Mouse (Mus musculus): ENCODE measurements around the gene Nt5e.
"Not testable (repeated sequence)": the region's sequence is repeated elsewhere in the genome, so short reads cannot be mapped to it uniquely, and the experiment has no call there.

Nt5e gene

DNA sequence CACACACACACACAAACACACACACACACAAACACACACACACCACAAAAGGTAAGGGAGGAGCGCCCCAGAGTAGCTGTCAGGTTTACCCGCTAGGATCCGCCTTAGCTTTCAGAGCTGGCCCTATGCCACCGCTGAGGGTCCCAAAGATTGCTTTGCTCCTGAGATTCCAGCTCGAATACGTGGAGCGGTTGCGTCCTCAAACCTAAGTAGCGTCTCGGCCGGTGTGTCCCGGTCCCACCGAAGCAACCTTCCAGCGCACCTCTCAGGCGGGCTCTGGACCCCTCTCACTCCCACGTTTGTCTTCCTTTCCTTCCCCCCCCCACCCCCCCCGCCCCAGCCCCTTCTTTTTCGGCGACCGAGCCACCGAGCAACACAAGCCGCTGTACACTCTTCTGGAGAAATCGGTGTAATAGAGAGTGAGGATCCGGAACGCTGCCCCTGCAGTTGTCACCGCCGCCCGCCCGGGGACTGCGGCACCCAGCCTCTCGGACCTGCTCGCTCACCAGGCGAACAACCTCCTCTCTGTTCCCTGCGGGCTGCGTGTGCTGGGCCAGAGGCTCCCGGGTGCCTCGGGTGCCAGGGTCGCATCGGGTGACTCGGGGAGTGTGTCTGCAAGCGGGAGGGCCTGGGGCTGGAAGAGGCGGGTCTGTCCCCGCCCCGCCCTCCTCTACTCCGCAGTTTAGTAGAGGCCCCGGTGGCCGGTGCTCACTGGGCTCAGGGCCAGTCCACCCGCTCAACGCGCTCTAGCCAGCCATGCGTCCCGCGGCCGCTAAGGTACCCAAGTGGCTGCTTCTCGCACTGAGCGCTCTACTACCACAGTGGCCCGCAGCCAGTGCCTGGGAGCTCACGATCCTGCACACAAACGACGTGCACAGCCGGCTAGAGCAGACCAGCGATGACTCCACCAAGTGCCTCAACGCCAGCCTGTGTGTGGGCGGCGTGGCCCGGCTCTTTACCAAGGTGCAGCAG, at the start of gene Nt5e:
Nt5e (plus strand) TSS at position 268 of the 972 bp plus-strand sequence.
- peak; percentile 43 for DNase-seq (ENCODE audit: low spot score)

DNA sequence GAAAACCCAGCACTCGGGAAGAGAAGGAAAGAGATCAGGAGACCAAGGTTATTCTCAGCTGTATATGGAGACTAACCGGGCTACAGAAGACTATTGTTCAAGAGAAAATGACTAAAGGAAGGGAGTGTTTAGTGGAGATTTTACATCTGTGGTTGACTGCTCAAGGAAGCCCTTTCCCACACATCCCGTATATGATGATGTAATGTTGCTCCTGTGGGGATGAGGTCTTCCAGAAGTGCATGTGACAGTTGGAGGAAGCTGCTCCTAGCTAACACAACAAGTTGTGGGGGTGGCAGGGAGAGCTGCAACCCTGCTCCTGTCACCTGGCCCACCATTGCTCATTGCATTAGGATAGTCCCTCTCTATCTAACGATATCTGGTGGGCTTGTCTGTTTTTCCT, 49.4 kb upstream of the Nt5e start:
- DNase-seq (ENCODE audit: low spot score) = no peak

- DNase-seq (ENCODE audit: low spot score) = no peak
These were observed 47.3 kb upstream of the Nt5e start for GRCm38 (mm10) chr9:88279728-88280127.

DNA sequence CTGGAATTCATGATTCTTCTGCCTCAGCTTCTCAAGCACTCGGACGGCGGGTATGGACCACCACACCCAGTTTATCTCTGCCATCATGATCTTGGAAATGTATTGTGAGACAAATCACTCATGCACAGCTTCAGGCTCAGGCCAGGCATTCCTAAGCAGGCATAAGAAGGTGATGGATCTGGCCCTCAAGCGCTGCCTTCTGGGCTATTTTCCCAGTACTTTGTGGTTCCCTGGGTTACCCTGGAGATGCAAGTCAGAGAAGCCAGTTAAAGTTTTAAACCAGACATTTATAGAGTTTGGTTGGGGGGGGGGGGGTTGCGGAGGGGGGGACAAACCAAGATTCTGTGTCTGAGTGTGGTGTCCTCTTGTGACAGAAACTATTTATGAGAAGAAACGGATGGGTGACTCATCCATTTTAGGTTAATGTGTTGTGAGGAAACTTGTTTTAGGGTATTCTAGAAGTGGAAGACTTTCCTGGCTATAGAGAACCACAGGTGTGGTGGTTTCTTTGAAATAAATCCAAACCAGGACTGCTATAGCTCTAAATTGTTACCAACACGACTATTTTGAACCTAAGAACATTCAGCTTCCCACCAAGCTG, 37.3 kb upstream of the Nt5e start:
- DNase-seq (ENCODE audit: low spot score) = no peak

GRCm38 (mm10) chr9:88292836-88293370, 34.1 kb upstream of the Nt5e start:
- no peak for DNase-seq (ENCODE audit: low spot score)

GRCm38 (mm10) chr9:88295798-88296197, 31.2 kb upstream of the Nt5e start:
- DNase-seq (ENCODE audit: low spot score) = no peak

DNA sequence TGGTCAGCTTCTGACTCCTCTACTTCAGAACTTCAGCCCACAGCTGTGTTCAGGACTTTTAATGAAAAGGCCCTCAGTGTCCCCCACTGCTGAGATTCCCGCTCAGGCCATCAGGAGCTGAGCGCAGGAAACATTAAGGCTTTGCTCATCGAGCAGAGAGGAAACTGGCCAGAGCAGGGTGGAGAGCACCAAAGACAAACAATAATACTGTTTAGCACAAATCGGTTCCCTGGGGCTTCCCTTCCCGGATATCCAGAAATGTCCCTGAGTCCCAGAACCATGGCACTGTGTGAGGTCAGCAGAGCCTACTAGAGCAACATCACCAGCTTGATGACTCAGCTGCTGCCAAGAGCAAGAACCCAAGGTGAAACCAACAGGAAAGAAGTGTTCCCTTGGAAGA, 30.7 kb upstream of the Nt5e start:
- DNase-seq (ENCODE audit: low spot score) = no peak

- DNase-seq (ENCODE audit: low spot score) = not testable (repeated sequence)
These were observed 29.8 kb upstream of the Nt5e start for GRCm38 (mm10) chr9:88297244-88297643.

DNA sequence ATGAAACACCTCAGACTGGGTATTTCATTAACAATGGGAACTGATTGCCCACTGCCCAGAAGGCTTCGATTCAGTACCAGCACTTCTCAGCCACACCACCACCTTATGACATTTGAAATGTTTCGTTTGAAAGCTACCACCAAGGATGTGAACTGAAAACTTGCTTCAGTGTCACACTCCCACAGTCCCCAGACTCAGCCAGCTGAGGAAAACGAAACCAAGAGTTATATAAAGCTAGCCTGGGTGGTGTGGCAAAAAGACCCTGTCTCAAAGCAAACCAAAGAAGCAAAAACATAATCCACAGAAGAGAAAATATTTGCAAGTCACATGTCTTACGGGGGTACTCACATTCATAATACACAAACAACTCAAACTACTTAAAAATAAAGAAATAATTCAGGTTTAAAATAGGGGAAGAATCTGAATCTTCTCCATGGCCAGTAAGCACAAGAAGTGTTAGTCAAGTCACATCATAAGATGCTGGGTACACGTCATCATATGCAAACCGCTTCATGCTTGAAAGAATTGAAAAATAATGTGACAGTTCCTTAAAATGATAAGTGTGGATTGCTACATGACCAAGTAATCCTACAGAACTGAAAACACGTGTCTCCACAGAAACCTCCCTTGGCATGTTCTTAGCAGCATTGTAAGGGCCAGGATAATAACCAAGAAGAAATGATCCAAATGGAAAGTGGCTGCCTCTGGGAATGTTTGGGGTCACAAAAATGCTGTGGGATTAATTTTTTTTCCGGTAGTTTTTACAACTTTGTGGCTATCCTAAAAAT, 28.9 kb upstream of the Nt5e start:
- DNase-seq (ENCODE audit: low spot score) = no peak

- no peak for DNase-seq (ENCODE audit: low spot score)
These were observed 19.9 kb upstream of the Nt5e start for GRCm38 (mm10) chr9:88307019-88307618.

- no peak for DNase-seq (ENCODE audit: low spot score)
These were observed 17.9 kb upstream of the Nt5e start for GRCm38 (mm10) chr9:88309127-88309526.

GRCm38 (mm10) chr9:88319226-88319625, 7.8 kb upstream of the Nt5e start:
- DNase-seq (ENCODE audit: low spot score) = no peak

- DNase-seq (ENCODE audit: low spot score) = no peak
These were observed 2.4 kb upstream of the Nt5e start for GRCm38 (mm10) chr9:88324616-88325015.

- no peak for DNase-seq (ENCODE audit: low spot score)
These were observed 1.7 kb downstream of the Nt5e start for GRCm38 (mm10) chr9:88328666-88329065.

DNA sequence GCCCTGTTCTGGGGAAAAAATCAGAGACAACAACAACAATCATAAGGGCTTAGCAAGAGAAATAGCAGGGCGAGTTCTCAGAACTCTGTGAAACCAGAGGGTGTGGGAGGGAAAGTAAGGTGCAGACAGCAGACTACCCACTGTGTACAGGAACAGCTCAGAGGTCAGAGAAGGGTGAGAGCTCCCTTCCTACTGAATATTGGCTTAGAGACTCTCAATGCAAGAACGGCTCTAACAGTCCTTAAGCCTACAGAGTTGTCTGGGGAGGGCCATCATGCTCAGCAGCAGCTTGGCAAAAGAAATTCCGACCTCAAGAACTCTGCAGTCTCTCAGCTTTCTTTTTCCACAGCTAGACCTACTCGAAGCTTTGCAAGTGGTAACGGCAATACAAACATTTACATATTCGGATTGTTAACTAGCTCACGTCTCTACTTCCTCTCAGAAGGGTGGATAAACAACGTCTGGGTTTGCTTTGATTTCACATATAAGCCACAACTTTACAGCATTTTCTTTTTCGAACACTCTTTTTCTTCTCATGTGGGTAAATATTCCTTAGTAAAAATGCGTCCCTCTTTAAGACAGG, 2.3 kb downstream of the Nt5e start:
- DNase-seq (ENCODE audit: low spot score) = peak; percentile 48

DNA sequence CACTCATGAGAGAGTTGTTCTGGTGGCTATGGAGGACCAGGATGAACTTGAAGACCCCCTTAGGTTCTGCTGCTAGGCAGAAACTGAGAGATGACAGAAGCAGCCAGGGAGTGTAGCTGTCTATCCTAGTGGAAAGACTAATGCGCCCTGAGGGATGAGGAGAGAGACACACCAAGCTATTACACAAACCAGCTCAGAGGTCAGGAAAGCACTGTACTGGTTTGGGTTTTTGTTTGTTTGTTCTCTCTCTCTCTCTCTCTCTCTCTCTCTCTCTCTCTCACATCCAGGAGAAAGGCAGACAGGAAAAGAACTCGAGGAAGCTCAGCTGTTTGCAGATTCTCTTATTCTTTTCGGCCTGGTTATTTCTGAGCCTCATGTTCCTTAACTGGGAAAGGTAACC, 3.3 kb downstream of the Nt5e start:
- DNase-seq (ENCODE audit: low spot score) = no peak

GRCm38 (mm10) chr9:88332447-88332846, 5.5 kb downstream of the Nt5e start:
- DNase-seq (ENCODE audit: low spot score) = no peak

GRCm38 (mm10) chr9:88335839-88336238, 8.8 kb downstream of the Nt5e start:
- no peak for DNase-seq (ENCODE audit: low spot score)

- no peak for DNase-seq (ENCODE audit: low spot score)
These were observed 13.8 kb downstream of the Nt5e start for GRCm38 (mm10) chr9:88340819-88341218.

- DNase-seq (ENCODE audit: low spot score) = no peak
These were observed 15.2 kb downstream of the Nt5e start for GRCm38 (mm10) chr9:88342241-88342640.

- no peak for DNase-seq (ENCODE audit: low spot score)
These were observed 15.7 kb downstream of the Nt5e start for GRCm38 (mm10) chr9:88342701-88343100.

Data from T-cell, adult 2 months (primary cell).